Mouse (Mus musculus) ovary, postnatal 10 days (tissue): Measurements from ENCODE around the gene Ifitm3.
"Not testable (repeated sequence)": the region's sequence is repeated elsewhere in the genome, so short reads cannot be mapped to it uniquely, and the experiment has no call there.

Experiments used
- DNase-seq: peaks from one replicate; pipeline ENCODE4 v3.0.0; 2022; ENCODE audit warnings: low spot score

Ifitm3 gene

GRCm38 (mm10) chr7:141000881-141001708 is 9.5 kb downstream of the Ifitm3 start:
- DNase-seq: no peak

DNA sequence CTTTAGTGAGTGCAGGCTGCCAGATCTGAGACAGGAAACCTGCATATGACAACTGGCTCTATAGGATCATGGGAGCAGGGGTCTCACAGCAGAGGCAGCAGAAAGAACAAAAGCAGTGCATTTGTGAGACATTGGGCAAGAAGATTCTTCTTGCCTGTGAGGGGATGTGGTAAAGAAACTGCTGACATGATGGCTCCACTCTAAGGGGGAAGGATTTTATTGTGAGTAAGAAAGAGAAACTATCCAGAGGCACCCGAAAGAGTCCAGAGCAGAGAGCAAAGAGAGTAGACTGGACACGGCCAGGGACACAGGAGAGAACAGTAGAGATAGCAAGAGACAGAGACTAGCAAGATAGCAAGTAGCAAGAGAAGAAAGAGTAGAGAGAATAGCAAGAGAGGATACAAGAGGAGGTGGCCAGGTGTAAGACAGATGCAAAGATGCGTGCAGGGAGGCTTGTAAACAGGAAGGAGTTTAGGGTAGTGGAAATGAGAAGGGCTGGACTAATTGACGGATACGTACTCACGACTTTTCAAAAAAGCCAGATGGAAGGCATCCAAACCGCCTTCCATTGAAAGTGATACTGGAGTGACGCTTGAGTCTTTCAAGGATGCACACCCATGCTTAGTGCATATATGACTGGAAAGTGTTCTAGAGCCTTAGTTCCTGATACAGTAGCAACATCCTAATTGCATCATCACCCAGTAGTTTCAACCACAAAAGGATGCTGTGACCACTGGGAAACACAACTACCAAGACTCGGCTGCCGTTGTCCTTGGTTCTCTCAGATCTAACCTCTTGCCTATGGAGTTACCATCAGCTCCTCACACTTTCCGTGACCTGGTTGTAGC is 11.5 kb downstream of the Ifitm3 start:
- no peak for DNase-seq

DNA sequence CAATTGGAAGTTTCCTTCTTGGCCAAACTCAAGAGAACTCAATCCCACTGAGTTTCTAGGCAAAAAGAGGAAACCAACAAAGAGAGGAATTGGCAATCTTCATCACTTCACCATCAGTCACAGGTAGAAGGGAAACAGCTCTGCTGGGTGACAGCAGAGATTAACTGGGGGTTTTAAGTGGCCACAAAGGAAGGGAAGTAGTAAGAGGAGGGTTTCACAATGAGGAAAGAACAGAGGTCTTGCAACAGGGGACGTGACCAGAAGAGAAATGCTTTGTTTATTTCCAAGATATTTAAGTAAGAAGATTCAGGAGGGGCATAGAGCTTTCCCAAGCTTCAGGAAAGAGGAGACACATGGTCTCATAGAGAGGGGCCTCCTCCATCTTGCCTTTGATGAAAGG is 12.8 kb downstream of the Ifitm3 start:
- no peak for DNase-seq

- no peak for DNase-seq
Measured at GRCm38 (mm10) chr7:140991117-140991689, 19.4 kb downstream of the Ifitm3 start.

DNA sequence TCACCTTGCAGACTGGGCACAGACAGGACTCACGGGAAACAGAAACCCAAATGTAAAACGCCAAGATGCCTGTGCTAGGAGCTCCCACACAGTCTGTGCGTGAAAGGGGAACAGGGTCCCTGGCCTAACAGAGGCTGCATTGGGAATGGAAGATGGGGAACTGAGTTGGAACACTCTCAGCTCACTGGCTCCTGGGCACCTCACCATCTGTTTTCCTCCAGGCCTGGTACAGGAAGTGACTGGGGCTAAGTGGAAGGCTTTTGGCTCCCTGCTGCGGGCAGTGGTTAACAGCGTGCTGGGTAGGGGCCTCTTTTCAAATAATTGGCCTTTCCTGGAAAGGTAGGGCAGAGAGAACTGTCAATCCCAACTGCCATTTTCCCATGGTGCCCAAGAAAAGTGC is 19.9 kb downstream of the Ifitm3 start:
- no peak for DNase-seq

DNA sequence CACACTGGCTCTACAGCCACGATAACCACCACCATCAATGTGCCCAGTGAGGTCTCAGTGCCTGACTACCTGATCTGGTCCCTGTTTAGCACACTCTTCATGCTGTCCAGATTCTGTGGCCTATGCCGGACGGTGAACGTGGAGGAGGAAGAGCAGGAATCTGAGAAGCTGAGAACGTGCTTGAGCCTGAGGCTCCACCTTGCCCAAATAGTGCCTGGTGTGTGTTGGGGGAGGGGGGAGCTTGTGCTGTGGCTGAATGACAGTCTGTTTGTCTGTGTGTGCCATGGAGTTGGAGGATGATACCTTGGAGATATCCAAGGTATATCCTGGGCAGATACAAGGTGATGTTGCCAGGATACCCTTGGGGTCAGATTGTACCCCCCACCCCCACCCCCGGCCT is 20.4 kb downstream of the Ifitm3 start:
- no peak for DNase-seq

GRCm38 (mm10) chr7:140989022-140989421 is 21.5 kb downstream of the Ifitm3 start:
- DNase-seq: no peak

DNA sequence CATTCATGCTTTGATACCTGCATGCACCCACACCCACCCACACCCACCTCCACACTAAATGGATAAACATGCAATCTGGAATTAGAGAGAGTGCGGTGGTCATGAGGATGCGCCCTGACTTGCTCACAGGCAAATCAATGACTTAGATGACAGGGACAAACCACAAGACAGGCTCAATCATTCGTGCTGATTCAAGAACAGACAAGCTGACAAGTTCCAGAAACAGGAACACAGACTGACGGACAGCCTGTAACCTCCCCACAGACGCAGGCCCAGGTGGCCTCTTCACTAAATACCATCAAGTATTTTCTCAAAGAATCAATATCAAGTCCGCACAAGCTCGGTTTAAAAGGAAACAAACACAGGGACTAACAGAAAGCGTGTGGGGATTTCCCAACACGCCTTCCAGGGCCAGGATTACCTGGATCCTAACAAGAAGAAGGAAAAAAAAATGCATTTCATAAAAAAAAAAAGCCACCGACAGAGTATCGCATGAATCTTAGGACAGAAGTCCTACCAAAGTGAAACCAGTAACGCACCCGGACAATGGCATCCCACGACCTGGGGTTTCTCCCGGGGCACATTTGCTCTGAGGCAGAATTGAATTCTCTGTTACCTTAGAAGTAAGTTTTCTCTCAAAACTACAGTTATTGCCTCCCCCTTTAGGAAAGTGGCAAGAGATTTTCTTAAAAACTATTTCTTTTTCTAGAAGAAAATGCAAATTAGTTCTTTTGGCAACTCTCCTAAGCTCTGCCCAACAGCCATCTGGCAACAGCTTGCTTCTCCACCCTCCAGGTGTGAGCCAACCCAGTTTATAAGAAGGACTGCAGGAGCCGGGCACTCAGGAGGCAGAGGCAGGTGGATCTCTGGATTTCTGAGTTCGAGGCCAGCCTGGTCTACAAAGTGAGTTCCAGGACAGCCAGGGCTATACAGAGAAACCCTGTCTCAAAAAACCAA is 23.1 kb downstream of the Ifitm3 start:
- DNase-seq: no peak

GRCm38 (mm10) chr7:140982971-140983370 is 27.6 kb downstream of the Ifitm3 start:
- DNase-seq: no peak

DNA sequence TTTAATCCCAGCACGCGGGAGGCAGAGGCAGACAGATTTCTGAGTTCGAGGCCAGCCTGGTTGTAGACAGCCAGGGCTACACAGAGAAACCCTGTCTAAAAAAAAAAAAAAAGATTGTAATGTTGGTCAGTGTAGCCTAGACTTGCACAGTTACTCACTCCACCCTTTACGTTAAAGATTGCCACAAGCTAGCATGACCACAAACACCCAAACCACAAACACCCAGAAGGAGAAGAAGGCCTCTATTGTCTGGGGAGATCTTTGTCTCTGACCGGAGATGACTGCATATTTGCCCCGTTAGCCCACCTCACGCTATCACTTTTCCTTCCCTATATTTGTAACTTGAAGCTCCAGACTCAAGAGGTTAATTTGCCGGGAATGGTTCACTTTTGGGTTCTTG is 28.9 kb downstream of the Ifitm3 start:
- DNase-seq: no peak

- not testable (repeated sequence) for DNase-seq
Measured at GRCm38 (mm10) chr7:140976720-140977119, 33.9 kb downstream of the Ifitm3 start.

DNA sequence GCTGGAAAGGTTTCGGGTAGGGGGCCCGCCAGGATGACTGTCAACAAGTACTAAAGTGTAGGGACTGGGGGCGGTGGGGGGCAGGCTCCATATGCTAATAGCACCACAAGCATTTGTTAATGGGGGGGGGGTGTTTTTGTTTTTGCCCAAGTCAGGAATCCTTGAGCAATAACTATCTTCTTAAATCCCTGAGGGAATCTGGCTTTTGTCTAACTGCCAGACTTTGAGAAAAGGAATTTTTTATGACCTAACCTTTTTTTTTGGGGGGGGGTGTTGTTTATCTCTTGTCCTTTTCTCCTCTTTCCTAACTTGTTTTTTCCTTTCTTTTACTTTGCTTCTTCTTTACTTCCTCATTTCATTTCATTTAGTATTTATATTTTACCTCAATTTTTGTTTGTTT is 35.1 kb downstream of the Ifitm3 start:
- DNase-seq: no peak

DNA sequence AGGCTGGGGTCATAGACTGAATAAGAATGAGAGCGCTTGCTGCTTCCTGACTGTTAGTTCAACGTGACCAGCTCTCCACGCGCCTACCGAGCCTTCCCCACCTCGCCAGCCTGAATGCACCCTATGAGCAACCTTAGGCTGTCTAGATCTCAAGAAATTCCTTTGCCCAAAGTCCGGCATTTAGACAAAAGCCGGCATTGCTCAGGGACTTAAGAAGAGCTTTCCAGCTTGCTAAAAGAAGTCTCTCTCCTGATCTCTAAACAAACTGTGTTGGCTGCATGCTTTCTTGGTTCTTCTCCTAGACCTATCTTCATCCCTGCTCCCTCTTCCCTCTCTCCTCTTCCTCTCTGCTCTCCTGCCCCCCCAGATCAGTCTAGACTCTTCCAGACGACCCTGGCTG is 35.6 kb downstream of the Ifitm3 start:
- DNase-seq: no peak

GRCm38 (mm10) chr7:140973396-140974165 is 37.0 kb downstream of the Ifitm3 start:
- no peak for DNase-seq

DNA sequence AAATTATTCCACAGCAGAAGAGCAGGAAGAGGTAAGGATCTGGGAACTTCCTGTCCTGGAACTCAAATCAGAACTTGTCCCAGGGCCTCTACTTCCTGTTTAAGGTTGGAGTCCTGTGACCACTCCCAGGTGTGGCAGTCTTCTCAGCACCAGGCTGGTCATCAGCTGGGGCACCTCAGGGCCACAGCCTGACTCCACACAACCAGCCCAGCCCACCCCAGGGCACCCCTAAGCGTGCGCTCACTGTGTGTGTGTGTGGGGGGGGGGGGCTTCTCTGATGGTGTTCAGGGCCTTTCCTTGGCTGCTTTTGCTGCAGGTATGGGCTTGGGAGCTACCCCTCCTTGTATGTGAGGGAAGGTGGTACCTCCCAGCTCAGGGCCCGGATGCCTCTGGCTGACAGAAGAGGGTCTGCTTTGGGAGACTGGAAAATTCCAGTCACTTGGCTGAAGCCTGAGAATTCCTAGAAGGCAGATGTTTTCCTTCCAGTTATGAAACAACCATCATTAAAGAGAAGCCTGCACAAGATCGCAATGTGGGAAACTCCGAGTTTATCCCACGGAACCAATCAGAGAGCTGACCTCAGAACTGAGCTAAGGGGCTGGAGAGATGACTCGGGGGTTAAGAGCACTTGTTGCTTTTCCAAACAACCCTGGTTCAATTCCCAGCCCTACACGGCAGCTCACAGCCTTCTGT is 38.9 kb downstream of the Ifitm3 start:
- DNase-seq: no peak

- no peak for DNase-seq
Measured at GRCm38 (mm10) chr7:140970931-140971330, 39.6 kb downstream of the Ifitm3 start.

DNA sequence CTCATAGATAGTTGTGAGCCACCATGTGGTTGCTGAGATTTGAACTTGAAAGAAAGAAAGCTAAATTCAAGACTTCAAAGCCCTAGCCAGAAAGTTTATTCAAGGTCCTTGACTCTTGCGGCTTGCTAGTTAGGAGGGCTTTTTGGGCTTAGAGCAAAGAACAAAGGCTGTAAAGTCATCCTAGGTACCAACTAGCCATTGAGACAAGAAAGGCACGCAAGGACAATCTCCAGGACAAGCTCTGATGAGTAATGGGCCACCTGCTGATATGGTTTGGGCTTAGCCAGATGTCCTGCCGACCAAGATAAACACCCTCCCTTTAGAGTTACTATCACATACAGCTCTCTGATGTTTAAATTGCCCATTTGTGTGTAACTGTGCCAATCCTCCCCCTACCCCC is 41.9 kb downstream of the Ifitm3 start:
- not testable (repeated sequence) for DNase-seq

- no peak for DNase-seq
Measured at GRCm38 (mm10) chr7:140967862-140968591, 42.5 kb downstream of the Ifitm3 start.

GRCm38 (mm10) chr7:140966921-140967320 is 43.6 kb downstream of the Ifitm3 start, which contains the start of gene Ifitm1:
Gene Ifitm1, plus strand, starts transcription at chr7:140967221.
- no peak for DNase-seq
